Mouse (Mus musculus): ENCODE measurements around the gene Thap12.

Gene Thap12

DNA sequence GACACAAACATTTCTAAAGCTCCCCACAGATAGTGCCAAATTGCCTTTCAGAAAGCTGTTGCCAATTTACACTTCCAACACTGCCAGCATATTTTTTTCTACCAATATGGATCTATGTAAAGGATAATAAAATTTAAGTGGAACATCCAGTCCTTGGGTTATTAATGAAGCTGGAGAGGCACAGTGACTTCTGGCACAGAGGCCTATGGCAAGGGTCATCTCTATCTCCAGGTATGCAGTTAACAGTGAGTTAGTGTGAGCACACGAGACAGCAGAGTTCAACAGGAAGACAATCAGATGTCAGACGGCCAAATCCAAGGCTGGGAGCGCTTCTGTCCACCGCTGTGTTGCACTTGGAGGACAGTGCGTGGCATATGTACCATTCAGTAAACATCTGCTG, 4.9 kb upstream of the Thap12 start:
- DNase-seq, result no peak

DNA sequence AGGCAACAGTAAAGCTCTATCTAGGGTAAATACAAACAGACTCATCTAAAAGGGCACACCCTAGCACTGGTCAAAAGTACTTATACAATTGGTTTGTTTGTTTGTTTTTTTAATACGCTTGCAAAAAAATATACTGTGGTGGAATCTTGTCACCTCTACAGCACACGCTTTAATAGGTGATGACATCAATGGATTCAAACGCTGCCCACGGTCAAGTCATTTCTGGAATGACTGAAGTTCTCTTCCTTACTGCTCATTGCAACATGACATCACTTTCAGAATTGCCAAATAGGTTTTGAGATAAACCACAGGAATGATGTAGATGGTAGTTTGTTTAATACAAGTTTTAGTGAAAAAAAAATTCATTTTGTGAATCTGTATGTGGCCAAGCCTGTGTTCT, 4.3 kb upstream of the Thap12 start:
- DNase-seq, result no peak

DNA sequence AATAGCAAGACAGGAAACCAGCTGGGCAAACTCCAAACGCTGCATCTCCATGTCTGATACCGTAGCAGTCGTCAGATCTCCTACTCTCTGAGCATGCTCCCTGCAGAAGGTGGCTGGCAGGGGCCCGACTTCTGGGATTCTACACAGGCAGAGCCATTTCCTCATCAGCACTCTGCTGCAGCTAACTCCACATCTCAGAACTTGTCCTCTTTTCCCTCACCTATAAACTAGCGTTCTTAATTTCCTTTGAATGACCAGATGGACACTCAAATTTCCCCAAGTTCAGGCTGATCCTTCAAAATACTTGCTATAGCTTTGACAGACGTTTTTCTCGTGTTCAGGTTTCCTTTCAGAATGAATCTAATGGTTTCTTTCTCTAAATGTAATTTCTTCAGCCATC, 1.1 kb upstream of the Thap12 start:
- DNase-seq, result peak; percentile 28 to 33

DNA sequence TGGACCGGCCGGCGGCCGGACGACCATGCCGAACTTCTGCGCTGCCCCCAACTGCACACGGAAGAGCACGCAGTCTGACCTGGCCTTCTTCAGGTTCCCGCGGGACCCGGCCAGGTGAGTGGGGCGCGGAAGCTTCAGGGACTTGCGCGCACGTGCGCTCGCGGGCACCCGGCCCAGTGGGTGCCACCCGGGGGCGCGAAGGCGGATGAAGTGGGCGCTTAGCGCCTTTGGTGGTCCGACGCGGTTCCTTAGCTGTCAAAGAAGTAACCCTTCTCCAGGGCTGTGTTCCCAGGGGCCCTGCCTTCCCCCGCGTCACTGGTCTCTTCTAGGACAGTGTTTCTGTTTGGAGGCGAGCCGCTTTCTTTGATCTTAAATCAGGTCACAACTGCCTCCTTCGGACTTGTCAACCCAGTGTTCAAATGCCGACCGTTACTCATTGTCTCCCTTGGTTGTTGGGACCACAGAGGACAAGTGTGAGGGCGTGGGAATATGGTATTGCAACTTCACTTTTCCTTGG, 520 bp downstream of the Thap12 start:
- peak in 1 of 2 experiments; percentile 67 for DNase-seq

DNA sequence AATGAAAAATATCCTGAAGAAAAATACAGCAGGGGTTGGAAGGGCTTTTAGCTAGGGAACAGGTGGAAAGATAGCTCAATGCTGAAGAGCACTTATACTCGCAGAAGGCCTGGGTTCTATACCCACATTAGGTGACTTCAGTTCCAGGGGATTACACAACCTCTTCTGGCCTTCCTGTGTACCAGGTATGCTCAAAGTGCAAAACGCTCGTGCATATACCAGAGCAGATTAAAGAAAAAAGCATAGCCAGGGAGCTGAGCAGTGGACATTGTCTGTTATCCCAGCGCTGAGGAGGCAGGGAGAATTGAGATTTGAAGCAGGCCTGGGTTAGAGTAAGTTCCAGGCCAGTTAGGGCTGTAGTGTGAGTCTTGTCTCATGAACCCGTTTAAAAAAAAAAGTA, 1.4 kb downstream of the Thap12 start:
- DNase-seq, result no peak

DNA sequence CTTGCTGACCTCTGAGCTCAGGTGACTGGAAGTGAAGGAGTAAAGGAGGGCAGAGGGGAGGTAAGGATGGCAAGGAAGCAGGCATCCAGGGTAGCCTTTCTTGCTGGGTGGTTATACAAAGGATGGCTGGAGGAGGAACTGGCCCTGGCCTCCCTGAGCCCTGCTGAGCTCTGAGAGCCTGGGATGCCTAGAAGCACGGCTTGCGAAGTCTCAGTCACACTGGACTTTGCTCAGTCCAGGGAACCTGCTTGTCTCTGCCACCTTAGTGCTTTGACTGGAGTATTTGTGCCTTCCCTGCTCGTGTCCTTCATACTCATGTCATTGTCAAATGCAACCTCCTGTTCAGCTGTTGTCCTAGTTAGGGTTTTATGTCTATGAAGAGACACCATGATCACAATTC, 10.8 kb downstream of the Thap12 start:
- DNase-seq, result no peak

DNA sequence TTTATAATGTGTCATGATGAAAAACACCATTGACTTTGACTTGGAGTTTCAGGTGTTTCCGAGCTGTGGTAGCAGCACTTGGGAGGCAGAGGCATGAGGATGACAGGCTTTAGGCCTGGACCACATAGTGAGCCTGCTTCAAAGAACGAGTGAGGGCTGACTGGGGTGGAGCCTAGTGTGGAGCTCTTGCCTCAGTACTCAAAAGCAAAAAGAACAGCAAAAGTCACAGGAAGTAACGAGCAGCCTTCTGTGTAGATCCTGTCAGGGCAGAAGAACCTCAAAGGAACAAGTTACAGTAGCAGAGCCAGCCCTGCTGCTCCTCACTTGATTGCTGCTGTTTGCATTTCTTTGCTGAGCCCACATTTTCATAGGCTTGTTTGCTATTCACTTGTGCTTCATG, 14.5 kb downstream of the Thap12 start:
- DNase-seq, result no peak

DNA sequence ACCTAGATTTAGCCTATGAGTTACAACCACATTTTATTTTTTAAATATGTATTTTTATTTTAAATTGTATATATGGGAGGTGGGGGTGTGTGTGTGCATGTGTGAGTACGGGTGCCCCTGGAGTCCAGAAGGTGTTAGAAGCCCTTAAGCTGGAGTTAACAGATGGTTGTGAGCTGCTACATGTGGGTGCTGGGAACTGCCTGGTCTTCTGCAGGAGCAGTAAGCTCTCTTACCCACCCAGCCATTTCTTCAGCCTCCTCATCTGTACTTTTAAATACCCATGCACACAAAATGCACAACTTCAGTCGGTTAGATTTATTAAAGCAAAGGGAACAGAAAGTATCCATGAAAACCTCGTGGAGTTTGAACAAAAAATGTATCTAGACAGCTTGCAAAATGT, 16.9 kb downstream of the Thap12 start:
- DNase-seq, result no peak

DNA sequence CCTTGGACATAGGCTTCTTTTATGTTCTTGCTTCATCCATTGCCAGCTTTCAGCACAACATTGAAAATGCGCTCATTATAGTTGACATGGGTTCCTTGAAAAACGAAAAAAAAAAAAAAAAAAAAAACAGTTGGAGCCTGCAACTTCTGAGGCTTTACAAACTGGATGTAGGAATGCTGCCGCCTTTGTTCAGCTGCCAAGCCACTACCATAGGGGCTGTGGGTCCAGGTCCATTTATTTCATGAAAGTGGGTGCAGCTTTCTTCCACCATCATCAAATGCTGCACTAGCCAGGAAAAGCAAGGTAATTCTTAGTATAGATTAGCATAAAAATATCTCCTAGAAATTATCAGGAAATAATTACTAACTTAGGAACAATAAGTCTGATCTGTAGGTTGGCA, 17.8 kb downstream of the Thap12 start:
- no peak for DNase-seq

DNA sequence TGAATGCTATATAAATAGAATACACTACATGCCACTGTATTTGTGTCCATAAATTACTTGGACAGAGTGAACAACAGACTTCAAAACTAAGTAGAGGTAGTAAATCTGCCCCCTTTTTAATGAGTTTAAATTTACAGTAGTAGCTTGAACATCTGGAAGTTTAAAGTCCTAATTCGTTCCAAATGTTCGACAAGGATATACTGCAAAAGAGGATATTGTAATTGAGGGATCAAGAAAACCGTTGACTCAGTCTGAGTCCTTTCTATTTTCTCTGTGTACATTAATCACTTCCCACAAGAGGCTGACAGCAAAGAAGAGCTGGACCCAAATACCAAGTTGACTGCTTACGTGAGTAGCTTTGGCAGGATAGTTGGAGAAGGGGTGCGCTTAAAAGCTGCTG, 18.3 kb downstream of the Thap12 start:
- DNase-seq, result no peak

DNA sequence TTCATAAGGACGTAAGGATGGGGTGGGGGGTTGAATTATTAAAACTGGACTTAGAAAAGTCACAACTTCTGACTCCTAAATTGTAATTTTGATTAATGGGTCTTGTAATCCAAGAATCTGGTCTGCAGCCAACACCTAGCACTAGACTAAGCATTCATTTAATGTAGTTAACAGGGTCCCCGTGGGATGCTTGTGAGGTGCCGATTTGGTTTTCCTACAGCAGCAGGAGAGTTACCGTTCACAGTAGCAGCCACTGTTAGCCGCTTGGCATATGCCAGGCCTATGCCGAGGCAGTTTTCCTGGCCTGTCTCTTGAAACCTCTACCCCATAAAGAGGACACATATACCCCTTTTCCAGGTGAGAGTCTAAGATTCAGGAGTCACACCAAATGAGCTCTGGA, 18.7 kb downstream of the Thap12 start:
- no peak for DNase-seq

DNA sequence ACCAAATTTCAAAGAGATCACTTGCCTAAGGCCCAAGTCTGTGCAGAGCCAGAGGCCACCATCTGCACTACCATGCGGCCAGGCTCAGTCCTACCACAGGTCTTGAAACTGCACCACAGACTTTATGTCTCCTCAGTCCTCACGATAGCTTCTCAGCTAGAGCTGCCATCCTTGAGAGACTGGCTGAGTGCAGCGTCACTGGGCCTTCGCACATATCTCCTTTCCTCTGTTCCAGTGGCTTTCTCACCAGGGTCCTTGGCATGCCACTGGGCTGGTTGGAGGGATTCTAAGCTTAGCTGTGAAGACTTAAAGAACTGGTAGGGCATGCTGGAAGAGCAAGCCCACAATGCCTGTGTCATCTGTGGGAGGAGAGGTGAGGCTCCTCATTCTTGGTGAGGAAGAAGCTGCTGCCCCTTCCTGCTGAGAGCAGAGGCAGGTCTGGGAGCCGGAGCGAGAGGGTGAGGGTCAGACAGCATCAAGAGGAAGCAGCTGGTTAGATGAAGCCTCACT, 22.8 kb downstream of the Thap12 start:
- no peak for DNase-seq

DNA sequence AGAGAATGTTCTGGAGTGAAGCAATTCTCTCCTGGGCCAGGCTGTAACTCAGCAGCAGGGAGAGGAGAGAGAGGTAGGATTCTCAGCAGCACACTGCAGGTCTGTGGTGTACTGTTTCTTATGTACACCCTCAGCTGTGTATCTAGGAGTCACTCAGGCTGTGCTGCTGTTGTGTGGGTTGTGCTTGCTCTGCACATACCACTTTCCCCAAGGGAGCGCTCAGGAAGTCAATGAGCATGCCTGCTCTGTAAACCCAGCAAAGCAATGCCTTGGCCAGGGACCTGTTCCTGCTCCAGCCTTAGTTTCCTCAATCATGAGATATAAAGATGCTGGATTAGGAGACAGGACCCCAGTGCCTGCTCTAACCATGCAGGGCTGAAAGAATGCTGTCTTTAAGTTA, 25.1 kb downstream of the Thap12 start:
- DNase-seq, result no peak

DNA sequence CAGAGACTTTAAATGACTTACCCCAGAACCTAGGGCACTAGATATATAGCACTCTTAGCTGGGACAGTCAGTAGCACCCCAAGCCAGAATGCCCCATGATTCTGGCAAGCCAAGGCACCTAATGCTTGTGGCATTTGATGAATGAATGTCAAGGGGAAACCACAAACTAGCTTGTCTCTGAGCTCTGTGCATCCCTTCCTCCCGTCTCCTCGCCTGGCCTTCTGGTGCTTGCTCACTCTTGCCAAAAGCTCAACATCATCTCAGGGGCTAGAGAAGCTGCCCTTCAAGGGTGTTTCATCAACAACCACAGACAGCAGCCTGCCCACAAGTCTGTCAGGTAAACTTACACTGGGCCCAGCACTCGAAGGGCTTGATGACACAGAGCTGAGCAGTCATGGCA, 25.6 kb downstream of the Thap12 start:
- DNase-seq, result peak; percentile 49 to 54

DNA sequence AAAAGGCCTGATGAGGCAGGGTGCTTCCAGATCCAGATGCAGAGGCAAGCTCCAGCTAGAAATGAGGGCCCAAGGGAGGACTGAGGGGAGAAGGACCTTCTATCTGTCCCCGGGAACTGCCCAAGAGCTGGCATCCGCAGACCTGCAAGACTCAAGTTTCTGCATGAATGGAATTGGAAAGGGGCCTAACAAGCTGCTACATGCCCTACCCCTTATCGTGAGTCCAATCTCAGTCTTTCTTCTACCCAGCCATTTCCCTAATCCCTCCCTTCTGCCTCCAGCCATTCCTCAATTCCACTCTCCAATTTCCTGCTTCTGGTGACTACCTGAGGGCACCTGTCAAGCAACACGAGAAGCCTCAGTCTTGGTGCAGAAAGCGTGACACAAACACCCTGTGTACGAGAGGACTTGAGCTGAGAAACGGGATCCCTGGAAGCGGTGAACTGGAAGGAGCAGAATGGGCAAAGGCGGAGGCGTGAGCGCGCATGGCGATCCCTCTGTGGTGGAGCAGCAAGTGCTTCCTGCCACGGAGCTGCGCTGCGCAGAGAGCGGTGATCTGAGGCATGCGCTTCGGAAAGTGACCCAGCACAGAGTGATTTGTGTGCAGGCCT, 26.9 kb downstream of the Thap12 start:
- peak; percentile 78 to 84 for DNase-seq

DNA sequence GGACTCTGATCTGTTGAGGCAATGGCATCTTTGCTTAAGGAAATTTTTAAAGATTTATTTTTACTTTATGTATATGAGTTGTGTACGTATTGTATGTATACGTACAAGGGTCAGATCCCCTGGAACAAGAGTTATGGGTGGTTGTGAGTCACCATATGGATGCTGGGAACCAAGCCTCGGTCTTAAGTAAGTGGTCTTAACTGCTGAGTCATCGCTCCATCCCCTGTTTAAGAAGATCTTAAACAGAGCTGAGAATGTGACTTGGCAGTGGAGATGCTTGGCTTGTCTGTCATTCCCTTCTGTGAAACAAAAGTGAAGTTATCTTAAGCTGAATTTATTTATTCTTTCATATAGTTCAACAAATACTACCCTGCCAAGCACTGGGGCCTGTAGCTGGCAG, 31.1 kb downstream of the Thap12 start:
- DNase-seq, result no peak

DNA sequence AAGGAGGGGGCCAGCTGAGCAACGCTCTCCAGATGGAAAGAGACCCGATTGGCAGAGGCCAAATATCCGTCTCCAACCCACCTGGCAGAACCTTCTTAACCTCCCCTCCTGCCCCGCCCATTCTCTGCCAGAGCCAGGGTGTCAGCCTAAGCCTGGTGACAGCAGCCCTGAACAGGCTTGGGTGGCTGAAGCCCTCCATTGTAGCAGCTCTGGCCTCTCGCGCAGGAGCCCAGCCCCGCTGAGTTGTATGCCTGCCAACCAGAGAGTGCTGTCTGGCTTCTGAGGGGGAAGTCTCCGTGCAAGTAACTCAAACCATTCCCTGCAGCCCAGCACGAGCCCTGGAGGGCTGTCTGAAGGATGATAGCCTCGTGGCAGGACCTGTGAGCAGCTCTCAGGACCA, 32.0 kb downstream of the Thap12 start:
- peak; percentile 93 to 96 for DNase-seq

DNA sequence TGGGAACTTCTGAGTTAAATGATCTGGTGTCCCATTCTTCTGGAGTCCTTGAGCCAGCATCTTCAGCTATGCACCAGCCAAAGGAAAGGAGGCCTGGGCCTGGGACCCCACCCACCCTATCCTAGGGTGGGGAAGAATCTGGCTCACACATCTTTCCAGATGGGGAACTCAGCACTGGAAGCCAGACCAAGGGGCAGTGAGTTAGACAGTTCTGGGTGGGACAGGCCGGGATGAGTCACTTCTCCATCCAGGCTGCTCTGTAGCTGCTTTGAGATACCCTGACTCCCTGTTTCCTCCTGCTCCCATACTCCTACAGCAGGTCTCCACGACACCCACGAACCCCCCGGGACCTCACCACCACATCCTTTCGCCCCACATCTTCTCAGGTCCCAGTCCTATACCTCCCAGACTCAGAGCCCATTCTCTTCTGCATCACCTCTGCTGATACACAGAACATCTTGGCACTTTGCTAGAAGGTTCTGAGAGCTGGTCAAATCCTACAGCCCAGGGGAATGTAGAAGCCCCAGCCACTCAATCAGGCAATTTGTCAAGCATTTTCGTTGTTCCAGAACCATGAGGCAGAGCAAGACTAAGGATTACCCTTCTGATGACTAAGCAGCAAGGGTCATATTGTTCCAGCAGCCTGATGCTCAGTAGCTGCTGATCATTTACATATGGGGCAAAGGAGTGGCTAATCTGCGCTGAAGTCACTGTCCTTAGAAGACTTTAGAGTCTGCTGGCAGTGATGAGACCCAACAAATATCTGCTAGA, 34.1 kb downstream of the Thap12 start:
- DNase-seq, result no peak

DNA sequence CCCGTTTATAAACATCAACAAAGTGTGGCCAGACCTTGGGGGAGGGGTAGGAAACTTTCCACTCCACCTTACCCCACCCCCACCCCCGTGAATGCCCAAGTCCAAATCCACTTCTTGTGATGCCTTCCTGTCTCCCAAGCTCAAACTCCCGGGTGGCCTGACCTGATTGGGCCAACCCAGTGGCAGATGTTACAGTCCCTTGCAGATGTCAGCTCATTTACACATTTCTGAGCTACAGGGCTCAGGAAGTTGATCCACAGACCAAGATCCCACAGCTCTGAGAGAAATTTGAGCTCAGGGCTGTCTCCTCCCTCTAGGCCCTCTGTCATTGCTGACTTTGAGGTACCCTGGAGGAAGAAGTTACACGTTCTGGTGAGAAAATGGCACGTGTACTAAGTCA, 37.5 kb downstream of the Thap12 start:
- DNase-seq, result no peak

DNA sequence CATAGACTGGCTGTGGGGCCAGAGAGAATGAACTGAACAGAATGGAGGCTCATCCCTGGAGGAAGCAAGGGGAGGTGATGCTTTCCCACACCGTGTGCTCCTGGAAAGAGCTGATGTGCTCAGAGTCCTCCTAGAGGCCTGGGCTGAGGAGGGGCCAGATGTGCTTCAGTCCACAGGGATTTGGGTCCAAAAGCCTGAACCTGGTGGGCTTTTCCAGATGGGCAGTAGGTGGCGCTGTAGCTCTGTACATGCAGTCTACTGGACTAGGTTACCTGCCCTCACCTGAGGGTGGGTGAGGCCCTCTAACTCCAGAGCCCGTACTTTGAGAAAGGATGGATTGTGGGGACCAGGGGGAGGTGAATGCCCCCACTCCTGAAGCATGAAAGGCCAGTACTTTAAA, 40.4 kb downstream of the Thap12 start:
- peak; percentile 84 to 90 for DNase-seq

DNA sequence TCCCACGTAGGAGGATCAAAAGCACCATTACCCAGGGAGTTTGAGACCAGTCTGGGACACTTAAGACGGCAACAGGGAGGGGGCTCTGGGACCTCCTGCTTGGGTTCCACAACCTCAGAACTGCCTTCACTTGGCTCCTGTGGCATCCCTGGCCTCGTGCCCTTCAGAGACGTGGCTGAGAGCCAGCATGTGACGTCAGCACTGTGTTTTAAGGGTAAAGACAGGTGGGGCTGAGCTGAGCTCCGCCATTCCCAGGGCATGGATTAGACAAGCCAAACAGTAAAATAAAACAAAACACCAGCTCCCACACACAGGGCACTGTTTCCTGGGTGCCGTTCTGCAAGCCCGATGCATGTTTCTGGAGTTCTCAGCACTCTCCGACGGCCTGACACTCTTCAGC, 47.5 kb downstream of the Thap12 start:
- DNase-seq, result peak; percentile 67

DNA sequence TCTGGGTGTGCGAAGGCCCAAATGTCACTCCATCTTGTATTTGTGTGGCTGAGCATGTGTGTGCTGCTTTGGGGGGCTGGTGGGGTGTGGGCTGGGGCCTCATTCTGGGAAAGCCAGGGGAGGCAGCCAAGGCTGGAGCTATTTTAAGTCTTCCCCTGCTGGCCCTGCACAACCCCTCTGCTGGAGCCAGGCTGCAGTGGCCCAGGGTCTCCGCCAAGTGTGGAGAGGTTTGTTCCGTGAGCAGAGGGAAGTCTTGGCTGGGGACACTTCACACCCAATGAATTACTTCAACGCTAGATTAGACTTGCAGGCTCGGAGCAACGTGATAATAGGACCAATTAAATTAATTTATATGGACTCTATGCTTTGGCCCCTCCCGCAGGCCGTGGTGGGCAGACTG, 49.8 kb downstream of the Thap12 start:
- DNase-seq, result peak; percentile 47 to 69

DNA sequence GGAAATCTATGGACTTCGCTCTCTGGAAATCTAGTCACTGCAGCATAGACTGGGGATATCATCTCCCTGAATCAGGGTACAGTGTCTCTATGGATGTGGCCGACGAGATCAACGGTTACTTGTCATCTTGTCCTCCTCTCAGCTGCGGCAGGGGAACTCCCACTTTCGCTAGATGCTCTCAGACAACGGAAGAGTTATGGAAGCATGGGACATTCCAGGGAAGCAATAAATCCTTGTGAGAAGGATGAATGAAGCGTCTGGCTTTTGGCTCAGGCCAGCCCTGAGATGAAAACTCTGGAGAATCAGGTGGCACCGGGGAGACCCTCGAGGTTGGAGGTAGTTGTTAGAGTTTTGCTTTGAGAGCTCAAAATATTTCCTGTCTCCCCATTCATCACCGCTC, 53.1 kb downstream of the Thap12 start:
- no peak for DNase-seq

DNA sequence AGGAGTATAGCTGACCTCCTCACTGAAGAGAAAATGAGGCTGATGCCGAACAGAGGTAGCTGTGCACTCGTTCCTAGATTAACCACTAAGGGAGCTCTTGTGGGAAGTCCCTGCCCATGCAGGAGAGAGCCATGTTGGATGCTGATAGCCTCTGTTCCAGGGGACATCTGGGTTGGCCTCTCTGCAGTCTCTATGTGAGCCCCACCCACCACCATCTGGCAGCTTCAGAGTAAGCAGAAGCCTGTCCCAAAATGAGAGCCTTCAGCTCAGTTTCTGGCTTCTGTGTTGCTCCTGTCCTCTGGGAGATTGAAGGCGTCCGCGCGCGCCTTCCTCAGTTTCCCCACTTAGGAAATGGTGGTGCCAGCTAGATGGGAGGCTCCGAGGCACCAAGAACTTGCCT, 53.7 kb downstream of the Thap12 start:
- DNase-seq, result peak; percentile 65 to 77

Data from cerebellum, postnatal 10 days (tissue).